17 mouse cellular contexts compared by ENCODE assay signal in genomic region chr12:81746400-81747024, GRCm38 (mm10).
"Had no signal": no experiment of that assay in that cellular context is flagged by ENCODE, and none has a peak within 500 bp of the region (broad histone marks: within the 10 kb centered on the region; RNA-seq: fewer than 3 reads in every experiment).

No protein-coding gene starts in this region.

- H3K27me3 ChIP-seq: neural tube, embryonic 13.5 days had no signal

- H3K4me2 ChIP-seq: liver, embryonic 11.5 days; lung, embryonic 14.5 days; midbrain, embryonic 11.5 days; neural tube, embryonic 13.5 days had no signal

- DNase-seq: kidney, adult 11 months; kidney, adult 9 months; kidney, postnatal 36 days; layer of hippocampus, postnatal 36 days; liver, postnatal 0 days; lung, embryonic 14.5 days; midbrain, embryonic 14.5 days; thymus, postnatal 25 days had no signal

- H3K9ac ChIP-seq: liver, embryonic 14.5 days; liver, postnatal 0 days; lung, embryonic 14.5 days; neural tube, embryonic 13.5 days had no signal

- H3K9me3 ChIP-seq: neural tube, embryonic 13.5 days had no signal

- ATAC-seq: liver, postnatal 0 days; lung, postnatal 0 days had no signal

- H3K4me3 ChIP-seq: left cerebral cortex, adult 2 months; myocyte; neural tube, embryonic 13.5 days had no signal

- H3K27ac ChIP-seq: kidney, postnatal 0 days; left cerebral cortex, adult 2 months; liver, embryonic 14.5 days; macrophage; neural tube, embryonic 13.5 days had no signal
